Mouse (Mus musculus): ENCODE measurements around the gene Mbip. TPM values are rescaled to one million over a fixed set of nuclear protein-coding genes. Genes with fewer than 3 reads are reported as not detected.

The Mbip gene
- polyA plus RNA-seq, 1 experiment from 2014 or later = 8.2 TPM

Other genes with a start within 250 kb of the Mbip start
- not detected in 2 replicates for gene Nkx2-1, start 191.0 kb upstream of the Mbip start, polyA plus RNA-seq (2015; fragmentation: Nextera tagmentation; extraction: Ambion mirVana)